Mouse (Mus musculus) lung, postnatal 0 days (tissue): ENCODE results near the gene Anapc15-ps.

Experiments
- CTCF ChIP-seq: IDR thresholded peaks from 2 replicates; pipeline ENCODE4 v1.5.1; 2016; ENCODE audit warnings: antibody characterized with exemption, mild to moderate bottlenecking
- EP300 ChIP-seq: IDR thresholded peaks from 2 replicates; pipeline ENCODE4 v1.6.1; 2016; ENCODE audit warnings: antibody characterized with exemption, mild to moderate bottlenecking, control low read depth

GRCm38 (mm10) chr10:95695603-95696252 is 22.5 kb upstream of the Anapc15-ps start:
- TF ChIP-seq CTCF (no peak), EP300 (no peak)
